Mouse (Mus musculus) testis, adult 2 months (tissue): ENCODE data around the gene Pcdh9. TPM values are rescaled to one million over a fixed set of nuclear protein-coding genes. Genes with fewer than 3 reads are reported as not detected.

Experiments
- H3K27ac ChIP-seq: fragments of 200-500 bp; 2 replicates; pipeline ENCODE4 v1.5.1; 2012; ENCODE audit warnings: low read depth, low read length; ENCODE audit not compliant: control insufficient read depth, insufficient read depth
- H3K27me3 ChIP-seq: fragments of 200-500 bp; 2 replicates; pipeline ENCODE4 v1.6.1; 2012; ENCODE audit warnings: mild to moderate bottlenecking, low read length, moderate library complexity; ENCODE audit not compliant: control insufficient read depth, insufficient read depth
- H3K36me3 ChIP-seq: fragments of 200-500 bp; 2 replicates; pipeline ENCODE4 v1.6.1; 2012; ENCODE audit warnings: mild to moderate bottlenecking, low read length; ENCODE audit not compliant: control insufficient read depth, insufficient read depth
- H3K4me1 ChIP-seq: fragments of 200-500 bp; 2 replicates; pipeline ENCODE4 v1.6.1; 2012; ENCODE audit warnings: low read length; ENCODE audit not compliant: control insufficient read depth, insufficient read depth
- H3K4me3 ChIP-seq: fragments of 200-500 bp; 2 replicates; pipeline ENCODE4 v1.5.1; 2012; ENCODE audit warnings: low read depth, mild to moderate bottlenecking, low read length, moderate library complexity, mixed read lengths; ENCODE audit not compliant: control insufficient read depth
- CTCF ChIP-seq: fragments of 200-500 bp; IDR thresholded peaks from 2 replicates; pipeline ENCODE4 v1.5.1; 2012; ENCODE audit warnings: low read depth, mild to moderate bottlenecking, inconsistent platforms, low read length, moderate library complexity; ENCODE audit not compliant: control insufficient read depth, insufficient read depth, insufficient replicate concordance
- POLR2A ChIP-seq: fragments of 200-500 bp; IDR thresholded peaks from 2 replicates; pipeline ENCODE4 v1.6.1; 2012; ENCODE audit warnings: low read depth, mild to moderate bottlenecking, inconsistent platforms, low read length, moderate library complexity; ENCODE audit not compliant: control insufficient read depth
- polyA plus RNA-seq: library from polyadenylated mRNA; depleted of rRNA; stranded (reverse); fragments of >200 nt; gene quantifications from 2 replicates; pipeline ENCODE4 v1.2.3, GENCODE M21; 2012

Pcdh9 gene
- polyA plus RNA-seq, 1 experiment: 0.78 TPM

DNA sequence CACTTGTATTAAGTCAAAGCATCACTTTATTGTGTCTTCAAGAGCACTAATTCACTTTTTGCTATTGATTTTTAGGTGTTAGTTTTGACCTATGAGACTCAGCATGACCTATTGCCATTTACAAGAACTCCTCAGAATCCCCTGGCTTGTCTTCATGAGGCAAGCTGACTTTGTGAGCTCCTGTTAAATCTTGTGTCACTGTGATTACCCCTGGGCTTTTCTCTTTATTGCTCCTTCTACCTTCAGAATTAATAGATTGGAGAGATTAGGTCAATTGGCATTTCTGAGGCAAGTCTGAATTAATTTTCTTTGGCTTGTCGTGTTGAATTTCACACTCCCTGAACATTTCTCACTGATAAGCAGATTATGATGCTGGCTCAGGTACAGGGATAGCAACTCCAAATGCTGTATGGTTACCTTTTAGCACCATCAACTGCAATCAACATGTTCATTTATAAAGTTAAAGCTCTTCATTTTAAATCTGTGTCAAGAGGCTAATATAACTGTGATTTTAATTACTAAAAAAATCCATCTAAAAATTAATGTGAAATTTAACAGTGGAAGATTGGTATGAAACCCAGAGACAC, 44.3 kb downstream of the Pcdh9 start:
- Histone ChIP-seq H3K27ac (no peak overlapping the region), H3K4me3 (no peak overlapping the region), H3K27me3 (no peaks in the 10 kb centered on the region), H3K36me3 (no peaks in the 10 kb centered on the region), H3K4me1 (no peaks in the 10 kb centered on the region)
- TF ChIP-seq POLR2A: no peak
- no peak for TF ChIP-seq CTCF

DNA sequence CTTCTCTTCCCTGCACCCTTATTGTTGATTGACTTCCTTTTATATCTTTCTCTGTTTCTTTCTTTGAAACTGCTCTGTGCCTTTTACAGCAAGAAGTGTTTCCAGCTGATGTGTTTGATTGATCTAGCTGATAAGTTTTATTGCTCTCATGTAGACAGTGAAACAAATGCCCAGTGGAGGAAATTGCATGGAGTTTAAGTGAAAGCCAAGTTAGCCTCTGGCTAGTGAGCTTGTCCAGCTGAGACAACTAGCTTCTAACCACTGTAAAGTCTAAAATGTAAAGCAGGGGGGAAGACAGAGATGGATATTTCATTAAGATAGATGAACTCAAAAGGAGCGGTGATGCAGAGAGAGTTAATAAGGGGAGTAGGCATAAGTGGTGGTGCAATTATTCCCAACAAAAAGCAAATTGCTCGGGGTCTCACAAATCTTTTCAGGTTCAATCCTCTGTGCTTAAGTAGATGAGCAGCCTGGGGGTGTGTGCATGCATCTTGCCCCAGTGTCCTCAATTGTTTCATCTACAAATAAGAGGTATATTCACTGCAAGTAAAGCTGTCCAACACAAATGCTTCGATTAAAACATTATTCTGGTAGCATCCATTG, 47.7 kb downstream of the Pcdh9 start:
- Histone ChIP-seq H3K4me1 (no peaks in the 10 kb centered on the region), H3K36me3 (no peaks in the 10 kb centered on the region), H3K27ac (no peak overlapping the region), H3K27me3 (no peaks in the 10 kb centered on the region), H3K4me3 (no peak overlapping the region)
- no peak for TF ChIP-seq POLR2A
- TF ChIP-seq CTCF: no peak

DNA sequence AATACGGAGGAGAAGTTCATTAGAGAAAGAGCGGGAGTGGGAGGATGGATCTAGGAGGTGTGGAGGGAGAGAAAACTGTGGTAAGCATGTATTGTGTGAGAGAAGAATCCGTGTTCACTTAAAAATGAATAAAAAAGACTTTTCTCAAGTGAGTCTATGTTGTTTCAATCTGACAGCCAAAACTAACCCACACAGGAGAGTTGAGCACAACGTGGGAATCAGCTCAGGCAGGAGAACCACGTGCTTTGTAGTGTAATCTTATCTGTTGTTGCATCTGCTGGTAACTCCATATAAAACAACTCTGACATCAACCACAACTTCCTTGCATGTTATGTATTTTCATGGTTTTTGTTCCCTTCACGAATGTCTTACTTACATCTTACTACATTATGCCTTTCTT, 58.0 kb downstream of the Pcdh9 start:
- Histone ChIP-seq H3K36me3 (no peaks in the 10 kb centered on the region), H3K4me3 (no peak overlapping the region), H3K27me3 (no peaks in the 10 kb centered on the region), H3K4me1 (no peaks in the 10 kb centered on the region), H3K27ac (no peak overlapping the region)
- TF ChIP-seq POLR2A (no peak), CTCF (no peak)

GRCm38 (mm10) chr14:93827159-93827558, 63.3 kb downstream of the Pcdh9 start:
- no peaks in the 10 kb centered on the region for H3K36me3 ChIP-seq
- H3K4me1 ChIP-seq: no peaks in the 10 kb centered on the region
- H3K27me3 ChIP-seq: no peaks in the 10 kb centered on the region
- H3K27ac ChIP-seq: no peak overlapping the region
- H3K4me3 ChIP-seq: no peak overlapping the region
- TF ChIP-seq POLR2A: no peak
- TF ChIP-seq CTCF: no peak

DNA sequence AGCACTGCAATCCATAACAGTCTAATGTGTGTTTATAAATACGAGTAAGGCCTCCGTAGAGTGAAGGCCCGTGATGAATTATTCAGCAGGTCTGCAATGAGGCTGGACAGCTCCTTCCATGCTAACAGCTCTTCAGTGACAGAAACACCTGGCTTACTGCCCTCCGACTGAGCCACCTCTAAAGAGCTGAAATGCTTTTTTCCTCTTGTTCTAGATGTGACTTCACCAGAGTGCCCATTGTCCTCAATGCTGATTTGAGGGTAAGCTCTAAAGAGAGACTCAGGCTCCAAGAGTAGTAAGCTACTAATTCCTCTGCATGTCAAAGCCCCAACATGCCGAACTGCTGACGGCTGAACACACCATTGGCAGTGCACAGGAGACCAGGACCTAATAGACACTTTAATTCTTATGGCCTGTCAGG, 64.4 kb downstream of the Pcdh9 start:
- no peak overlapping the region for H3K27ac ChIP-seq
- TF ChIP-seq CTCF (no peak), POLR2A (no peak)
- H3K36me3 ChIP-seq: no peaks in the 10 kb centered on the region
- no peaks in the 10 kb centered on the region for H3K27me3 ChIP-seq
- H3K4me3 ChIP-seq: no peak overlapping the region
- no peaks in the 10 kb centered on the region for H3K4me1 ChIP-seq

DNA sequence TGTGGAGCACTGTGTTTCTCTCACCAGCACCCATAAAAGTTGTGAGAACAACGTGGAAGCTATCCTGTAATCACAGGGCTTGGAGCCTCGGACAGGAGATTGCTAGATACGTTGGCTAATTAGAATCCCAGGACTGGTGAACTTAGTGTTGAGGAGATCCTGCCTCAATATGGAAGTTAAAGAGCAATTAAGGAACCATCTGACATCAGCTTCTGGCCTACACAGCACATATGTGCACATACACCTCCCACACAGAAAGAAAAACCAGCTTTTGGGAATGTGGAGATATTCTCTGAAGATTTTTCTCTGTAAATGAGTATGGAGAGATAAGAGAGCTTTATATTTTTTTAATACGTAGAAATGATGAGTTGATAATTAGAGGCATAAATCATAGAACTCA, 71.6 kb downstream of the Pcdh9 start:
- Histone ChIP-seq H3K36me3 (no peaks in the 10 kb centered on the region), H3K4me1 (no peaks in the 10 kb centered on the region), H3K4me3 (no peak overlapping the region), H3K27me3 (no peaks in the 10 kb centered on the region), H3K27ac (no peak overlapping the region)
- TF ChIP-seq CTCF: no peak
- no peak for TF ChIP-seq POLR2A

DNA sequence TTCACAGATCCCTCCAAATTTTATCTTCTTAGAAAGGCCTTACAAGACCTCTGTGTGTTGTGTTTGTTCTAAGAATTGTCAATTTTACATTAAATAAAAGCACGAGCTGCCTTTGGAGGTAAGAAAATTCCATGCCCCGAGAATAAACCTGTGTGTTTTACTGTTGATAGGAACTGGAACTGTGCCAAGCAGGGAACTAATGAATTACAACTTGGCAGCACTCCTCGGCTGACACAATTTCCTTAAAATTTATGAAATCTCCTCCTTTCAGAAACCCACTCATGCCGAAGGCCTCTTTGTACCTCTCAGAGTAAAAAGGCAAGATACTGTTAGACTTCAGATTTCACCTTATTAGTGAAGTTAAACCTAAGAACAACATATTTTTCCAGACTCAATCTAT, 72.9 kb downstream of the Pcdh9 start:
- TF ChIP-seq CTCF: no peak
- no peak for TF ChIP-seq POLR2A
- no peaks in the 10 kb centered on the region for H3K4me1 ChIP-seq
- H3K27ac ChIP-seq: no peak overlapping the region
- no peaks in the 10 kb centered on the region for H3K27me3 ChIP-seq
- no peak overlapping the region for H3K4me3 ChIP-seq
- H3K36me3 ChIP-seq: no peaks in the 10 kb centered on the region
